20 mouse cellular contexts compared by ENCODE assay signal in genomic region chr14:59532986-59533385, GRCm38 (mm10).
DNase-seq lines count a peak whose midpoint lies in the region; ATAC-seq and TF ChIP-seq lines count a peak whose summit lies in the region.
"Had no signal": no experiment of that assay in that cellular context is flagged by ENCODE, and none has a peak within 500 bp of the region (broad histone marks: within the 10 kb centered on the region; RNA-seq: fewer than 3 reads in every experiment).

No protein-coding gene starts in this region.

- H3K9ac ChIP-seq in liver, embryonic 12.5 days: no peak overlapping the region
- H3K9ac ChIP-seq in intestine, embryonic 14.5 days (ENCODE audit: low read length): no peak overlapping the region
- no peak overlapping the region for H3K9ac ChIP-seq in intestine, embryonic 16.5 days (ENCODE audit: low read depth, low read length)
- H3K9ac ChIP-seq in midbrain, embryonic 13.5 days (replicated peaks): no peak overlapping the region
- H3K9ac ChIP-seq: kidney, embryonic 15.5 days; limb, embryonic 12.5 days; neural tube, embryonic 12.5 days had no signal

- no peak overlapping the region for H3K4me3 ChIP-seq in liver, embryonic 12.5 days
- H3K4me3 ChIP-seq in intestine, embryonic 14.5 days (ENCODE audit: low read depth, low read length): no peak overlapping the region
- H3K4me3 ChIP-seq in intestine, embryonic 16.5 days (ENCODE audit: low read length): no peak overlapping the region
- no peak overlapping the region for H3K4me3 ChIP-seq in small intestine, adult 2 months (ENCODE audit: low read depth, low read length)
- H3K4me3 ChIP-seq in midbrain, embryonic 13.5 days (replicated peaks): no peak overlapping the region
- H3K4me3 ChIP-seq: forebrain, embryonic 10.5 days; kidney, embryonic 15.5 days; limb, embryonic 12.5 days; neural tube, embryonic 12.5 days had no signal

- no peaks in the 10 kb centered on the region for H3K27me3 ChIP-seq in liver, embryonic 12.5 days (replicated peaks)
- H3K27me3 ChIP-seq in intestine, embryonic 14.5 days (replicated peaks; ENCODE audit: control insufficient read depth, insufficient read depth, low read length): no peaks in the 10 kb centered on the region
- H3K27me3 ChIP-seq in intestine, embryonic 16.5 days (replicated peaks; ENCODE audit: control insufficient read depth, insufficient read depth, low read length): no peaks in the 10 kb centered on the region
- no peaks in the 10 kb centered on the region for H3K27me3 ChIP-seq in small intestine, adult 2 months (ENCODE audit: control insufficient read depth, insufficient read depth, low read length)
- H3K27me3 ChIP-seq in midbrain, embryonic 13.5 days: no peaks in the 10 kb centered on the region
- H3K27me3 ChIP-seq: kidney, embryonic 15.5 days; limb, embryonic 12.5 days; neural tube, embryonic 12.5 days had no signal

- peak; percentile 27; the same call in 1 of the 2 replicates for ATAC-seq in liver, embryonic 12.5 days
- no peak for ATAC-seq in intestine, embryonic 14.5 days (replicated peaks; ENCODE audit: low FRiP score, low TSS enrichment, low read depth)
- ATAC-seq in intestine, embryonic 16.5 days: peak; percentile 90
- no peak for ATAC-seq in midbrain, embryonic 13.5 days
- ATAC-seq in activated CD4-positive, CD25-positive, alpha-beta regulatory T cell, adult 4 months: no peak
- ATAC-seq: hindbrain, embryonic 16.5 days had no signal

- H3K4me1 ChIP-seq in liver, embryonic 12.5 days: no peaks in the 10 kb centered on the region
- no peaks in the 10 kb centered on the region for H3K4me1 ChIP-seq in intestine, embryonic 14.5 days (replicated peaks; ENCODE audit: control insufficient read depth, insufficient read depth, low read length)
- H3K4me1 ChIP-seq in intestine, embryonic 16.5 days (ENCODE audit: control insufficient read depth, insufficient read depth, low read length): 0 out of 2 replicates have a peak, but pooled peaks cover 2% of the 10 kb centered on the region
- peaks cover 6% of the 10 kb centered on the region; the same call in 1 of the 2 replicates for H3K4me1 ChIP-seq in small intestine, adult 2 months (ENCODE audit: control insufficient read depth, insufficient read depth, insufficient read length, low read length)
- H3K4me1 ChIP-seq in midbrain, embryonic 13.5 days (replicated peaks): no peaks in the 10 kb centered on the region
- H3K4me1 ChIP-seq: kidney, embryonic 15.5 days; limb, embryonic 12.5 days; neural tube, embryonic 12.5 days had no signal

- H3K9me3 ChIP-seq in liver, embryonic 12.5 days (replicated peaks): no peaks in the 10 kb centered on the region
- no peaks in the 10 kb centered on the region for H3K9me3 ChIP-seq in intestine, embryonic 14.5 days (ENCODE audit: control insufficient read depth, low read length)
- H3K9me3 ChIP-seq in intestine, embryonic 16.5 days (ENCODE audit: control insufficient read depth, low read length): no peaks in the 10 kb centered on the region
- no peaks in the 10 kb centered on the region for H3K9me3 ChIP-seq in midbrain, embryonic 13.5 days
- H3K9me3 ChIP-seq: forebrain, embryonic 10.5 days; kidney, embryonic 15.5 days; limb, embryonic 12.5 days; neural tube, embryonic 12.5 days had no signal

- DNase-seq in liver: no peak
- DNase-seq in intestine, embryonic 14.5 days (ENCODE audit: low spot score): no peak
- no peak for DNase-seq in gastrocnemius, postnatal 10 days
- DNase-seq: adrenal gland, adult 2 months; cerebellum, adult 9-10 months; gastrocnemius, postnatal 14 days; kidney, postnatal 4 days; thymus, adult 18-20 months; thymus, postnatal 4 days had no signal

- 77% methylated on average over 1 of the region's 1 CpGs for WGBS in liver, embryonic 12.5 days (ENCODE audit: insufficient replicate concordance)
- 53% methylated on average over 1 of the region's 1 CpGs for WGBS in intestine, embryonic 14.5 days
- 58% methylated on average over 1 of the region's 1 CpGs for WGBS in intestine, embryonic 16.5 days
- WGBS in small intestine, adult 2 months: 29% methylated on average over 1 of the region's 1 CpGs
- 76% methylated on average over 1 of the region's 1 CpGs for WGBS in midbrain, embryonic 13.5 days

- peaks cover 7% of the 10 kb centered on the region; the same call in 1 of the 2 replicates for H3K36me3 ChIP-seq in liver, embryonic 12.5 days
- H3K36me3 ChIP-seq in intestine, embryonic 14.5 days (ENCODE audit: control insufficient read depth, insufficient read depth, low read length): no peaks in the 10 kb centered on the region
- H3K36me3 ChIP-seq in intestine, embryonic 16.5 days (ENCODE audit: control insufficient read depth, insufficient read depth, low read length): no peaks in the 10 kb centered on the region
- peaks cover 2% of the 10 kb centered on the region; the same call in 1 of the 2 replicates for H3K36me3 ChIP-seq in small intestine, adult 2 months (ENCODE audit: control insufficient read depth, insufficient read depth, low read length)
- no peaks in the 10 kb centered on the region for H3K36me3 ChIP-seq in midbrain, embryonic 13.5 days
- H3K36me3 ChIP-seq: forebrain, embryonic 10.5 days; kidney, embryonic 15.5 days; limb, embryonic 12.5 days; neural tube, embryonic 12.5 days had no signal

- H3K27ac ChIP-seq in liver, embryonic 12.5 days: no peak overlapping the region
- H3K27ac ChIP-seq in intestine, embryonic 14.5 days (ENCODE audit: low read depth): peak overlapping the region; percentile 27; the same call in 1 of the 2 replicates
- H3K27ac ChIP-seq in intestine, embryonic 16.5 days (ENCODE audit: low read length): peak overlapping the region; percentile 40; the same call in 1 of the 2 replicates
- peak overlapping the region; percentile 17; the same call in 1 of the 2 replicates for H3K27ac ChIP-seq in small intestine, adult 2 months (ENCODE audit: insufficient read depth, low read depth, low read length)
- no peak overlapping the region for H3K27ac ChIP-seq in midbrain, embryonic 13.5 days
- H3K27ac ChIP-seq: forebrain, embryonic 10.5 days; kidney, embryonic 15.5 days; limb, embryonic 12.5 days; neural tube, embryonic 12.5 days had no signal

- TF ChIP-seq POLR2A in small intestine, adult 2 months (IDR thresholded peaks at IDR 0.05; ENCODE audit: low read depth, low read length): no peak

- no peak overlapping the region for H3K4me2 ChIP-seq in liver, embryonic 12.5 days
- H3K4me2 ChIP-seq in intestine, embryonic 14.5 days (ENCODE audit: low read length): no peak overlapping the region
- H3K4me2 ChIP-seq in intestine, embryonic 16.5 days (ENCODE audit: low read depth, low read length): no peak overlapping the region
- no peak overlapping the region for H3K4me2 ChIP-seq in midbrain, embryonic 13.5 days (replicated peaks)
- H3K4me2 ChIP-seq: kidney, embryonic 15.5 days; limb, embryonic 12.5 days; midbrain, embryonic 11.5 days; neural tube, embryonic 12.5 days had no signal

- no peak for TF ChIP-seq CTCF in small intestine, adult 2 months (IDR thresholded peaks at IDR 0.05; ENCODE audit: extremely low read depth, insufficient read length, insufficient replicate concordance, low read depth, low read length)

Comparison
In these comparisons a context has a peak if more than half of its experiments do, and no peak if none do; other contexts are left out.
1. ATAC-seq: peak in liver, embryonic 12.5 days (single experiment) and intestine, embryonic 16.5 days (single experiment); none in intestine, embryonic 14.5 days (single experiment), midbrain, embryonic 13.5 days (single experiment) and activated CD4-positive, CD25-positive, alpha-beta regulatory T cell, adult 4 months (single experiment).
2. H3K27ac ChIP-seq: peak in intestine, embryonic 14.5 days (single experiment), intestine, embryonic 16.5 days (single experiment) and small intestine, adult 2 months (single experiment); none in liver, embryonic 12.5 days (single experiment) and midbrain, embryonic 13.5 days (single experiment).